Mouse (Mus musculus) kidney, adult 9 months (tissue): ENCODE measurements around the gene Lrig1.
A peak's percentile ranks its signal among the peaks of the same experiment; 100 is the strongest.

Source experiments
- DNase-seq: peaks from one replicate; pipeline ENCODE4 v3.0.0; 2022

The Lrig1 gene

DNA sequence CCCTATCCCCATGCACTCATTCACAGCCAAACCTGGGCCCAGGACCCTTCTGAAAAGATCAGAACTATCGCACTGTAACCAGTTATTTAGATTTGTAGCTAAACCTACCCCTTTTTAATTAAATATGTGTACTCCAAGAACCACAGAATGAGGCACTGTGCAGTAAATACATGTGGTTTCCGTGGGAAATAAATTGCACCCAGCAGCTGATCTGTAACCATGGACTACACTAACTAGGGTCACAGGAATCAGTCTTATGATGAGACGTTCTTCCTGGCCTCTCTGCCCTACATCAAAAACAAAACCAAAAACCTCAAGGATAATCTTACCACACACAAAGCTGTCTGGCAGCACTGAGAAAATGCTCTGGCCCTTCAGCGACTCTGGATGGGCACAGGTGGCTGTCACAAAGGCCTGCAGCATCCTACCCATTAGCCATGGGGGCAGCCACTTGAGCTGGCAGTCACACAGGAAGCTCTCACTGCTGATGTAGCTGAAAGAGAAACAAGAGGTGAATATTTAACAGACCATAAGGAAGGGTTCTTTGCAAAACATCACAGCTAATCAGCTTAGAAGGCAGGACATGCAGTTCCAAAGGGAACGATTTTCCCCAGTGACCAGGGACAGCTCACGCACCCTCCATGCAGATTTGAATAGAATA, 86.6 kb downstream of the Lrig1 start:
- peak; percentile 76 for DNase-seq

DNA sequence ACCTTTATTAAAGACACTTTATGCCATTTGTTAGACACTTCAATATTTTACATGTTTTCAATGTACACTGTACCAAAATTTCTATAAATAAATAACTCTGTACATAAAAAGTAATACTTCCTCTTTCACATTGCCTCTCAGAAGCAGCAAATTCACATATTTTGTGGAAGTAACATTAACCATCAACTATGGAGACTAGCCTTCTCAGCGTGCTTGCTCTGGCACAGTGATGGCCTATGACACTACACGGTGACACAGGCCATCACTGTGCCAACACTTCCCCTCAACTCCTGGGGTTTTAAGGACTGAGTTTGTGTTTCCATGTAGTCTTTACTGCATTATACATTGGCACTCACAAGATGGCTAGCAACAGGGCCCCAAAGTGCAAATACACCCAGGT, 95.4 kb downstream of the Lrig1 start:
- DNase-seq = no peak

DNA sequence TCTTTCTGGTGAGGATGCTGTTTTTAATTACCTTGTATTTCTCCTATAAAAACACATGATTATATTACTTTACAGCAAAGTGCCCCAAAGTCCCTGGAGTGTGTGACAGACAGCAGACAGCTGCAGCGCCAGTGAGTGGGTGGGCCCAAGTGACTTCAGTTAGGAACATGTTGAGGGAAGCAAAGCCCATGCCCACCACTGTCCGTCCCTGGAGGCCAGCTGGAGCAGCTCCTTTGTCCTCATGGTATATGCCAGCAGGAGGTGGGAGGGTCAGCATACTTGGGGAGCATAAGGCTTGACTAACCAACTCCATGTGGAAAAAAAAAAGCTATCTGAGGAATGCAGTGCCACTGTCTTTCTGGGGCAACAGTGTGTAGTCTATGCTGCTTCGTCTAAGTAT, 95.9 kb downstream of the Lrig1 start:
- DNase-seq = no peak

- no peak for DNase-seq
Observed at GRCm38 (mm10) chr6:94601811-94602210, 98.1 kb downstream of the Lrig1 start.

- DNase-seq = peak; percentile 84
Observed at GRCm38 (mm10) chr6:94601101-94601500, 98.9 kb downstream of the Lrig1 start.

GRCm38 (mm10) chr6:94599016-94599415, 100.9 kb downstream of the Lrig1 start:
- DNase-seq = no peak

- DNase-seq = no peak
Observed at GRCm38 (mm10) chr6:94598421-94598820, 101.5 kb downstream of the Lrig1 start.

DNA sequence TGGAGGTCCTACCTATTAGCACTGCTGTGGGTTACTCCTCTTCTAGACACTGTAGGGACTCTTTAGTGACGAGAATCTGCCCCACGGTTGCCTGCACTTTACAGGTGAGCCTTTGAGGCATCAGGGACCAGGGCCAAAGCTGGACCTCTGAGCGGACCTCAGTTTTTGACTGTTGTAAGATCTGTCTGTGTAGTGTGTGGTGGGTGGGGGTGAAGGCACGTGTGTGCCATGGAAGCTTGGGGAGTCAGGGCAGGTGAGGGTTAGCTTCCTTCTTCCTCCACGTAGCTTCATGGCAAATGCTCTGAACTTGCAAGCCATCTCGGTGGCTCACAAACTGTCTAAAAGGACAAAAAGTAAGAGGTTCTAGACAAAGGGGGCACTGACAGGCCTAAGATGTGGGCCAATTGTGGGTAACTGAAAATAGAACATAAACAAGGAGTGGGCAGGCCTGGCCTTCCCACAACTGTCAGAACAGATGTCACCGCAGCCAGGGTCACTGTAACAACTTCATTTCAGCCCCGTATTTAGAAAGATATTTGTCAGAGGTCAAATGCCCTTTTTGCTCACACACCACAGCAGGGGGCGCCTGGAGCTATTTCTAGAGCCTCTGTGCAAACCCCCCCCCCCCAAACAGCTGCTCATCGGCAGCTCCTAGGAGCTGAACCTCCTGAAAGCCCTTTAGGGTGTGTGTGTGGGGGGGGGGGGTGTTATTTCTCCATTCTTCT, 103.0 kb downstream of the Lrig1 start:
- no peak for DNase-seq

DNA sequence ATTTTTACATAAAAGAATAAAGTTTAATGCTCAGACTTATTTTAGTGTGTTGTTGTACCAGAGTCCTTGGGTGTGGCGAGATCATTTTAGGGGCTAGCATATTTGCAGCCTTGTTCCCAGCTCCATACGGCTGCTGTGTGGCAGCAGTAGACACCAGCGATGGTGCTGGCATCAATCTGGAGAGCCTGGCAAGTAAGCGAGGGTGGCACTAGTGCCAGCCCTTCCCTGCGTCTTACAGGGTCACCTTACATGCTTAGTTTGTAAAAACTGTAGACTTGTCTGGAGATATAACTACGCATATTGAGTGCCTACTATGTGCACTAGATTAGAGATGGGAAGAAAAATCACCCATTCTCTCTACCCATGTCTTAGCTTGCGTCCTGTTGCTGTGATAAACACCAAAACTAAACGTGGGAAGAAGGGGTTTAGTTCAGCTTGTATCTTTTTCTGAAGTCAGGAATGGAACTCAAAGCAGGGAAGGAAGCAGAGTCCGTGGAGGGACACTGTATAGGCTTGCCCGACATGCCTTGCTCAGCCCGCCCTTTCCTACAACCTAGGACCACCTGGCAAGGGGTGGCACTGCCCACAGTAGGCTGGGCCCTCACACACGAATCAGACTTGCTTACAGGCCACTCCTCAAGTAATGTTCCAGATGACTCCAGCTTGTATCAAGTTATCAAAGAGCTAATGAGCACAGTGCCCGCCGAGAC, 103.8 kb downstream of the Lrig1 start:
- no peak for DNase-seq

GRCm38 (mm10) chr6:94595206-94595605, 104.8 kb downstream of the Lrig1 start:
- no peak for DNase-seq

GRCm38 (mm10) chr6:94594711-94595110, 105.2 kb downstream of the Lrig1 start:
- no peak for DNase-seq

DNA sequence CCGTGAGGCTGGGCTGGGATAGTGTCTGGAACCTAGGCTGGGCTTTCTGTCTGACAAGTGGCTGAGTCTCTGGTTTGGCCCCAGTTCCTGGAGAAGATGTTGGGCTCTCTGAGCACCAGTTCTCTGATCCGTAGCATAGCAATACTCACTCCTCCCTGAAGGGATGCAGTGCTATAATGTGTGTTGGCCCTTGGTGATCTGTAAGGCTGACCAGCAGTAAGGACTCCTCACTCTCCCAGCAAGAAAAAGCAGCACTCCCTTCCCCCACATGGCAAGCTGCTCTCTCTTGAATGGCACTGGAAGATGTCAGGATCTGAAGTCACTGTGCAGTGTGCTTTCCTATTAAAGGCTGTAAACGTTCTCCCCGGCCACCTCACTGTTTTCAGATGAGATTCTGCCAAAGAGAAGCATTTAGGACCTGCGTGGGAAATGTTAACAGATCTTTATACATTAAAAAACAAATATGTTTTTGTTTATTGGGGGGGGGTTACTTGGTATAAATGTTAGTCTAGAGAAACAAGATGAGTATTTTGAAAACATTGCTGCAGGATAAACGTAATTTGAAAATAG, 105.8 kb downstream of the Lrig1 start:
- no peak for DNase-seq

DNA sequence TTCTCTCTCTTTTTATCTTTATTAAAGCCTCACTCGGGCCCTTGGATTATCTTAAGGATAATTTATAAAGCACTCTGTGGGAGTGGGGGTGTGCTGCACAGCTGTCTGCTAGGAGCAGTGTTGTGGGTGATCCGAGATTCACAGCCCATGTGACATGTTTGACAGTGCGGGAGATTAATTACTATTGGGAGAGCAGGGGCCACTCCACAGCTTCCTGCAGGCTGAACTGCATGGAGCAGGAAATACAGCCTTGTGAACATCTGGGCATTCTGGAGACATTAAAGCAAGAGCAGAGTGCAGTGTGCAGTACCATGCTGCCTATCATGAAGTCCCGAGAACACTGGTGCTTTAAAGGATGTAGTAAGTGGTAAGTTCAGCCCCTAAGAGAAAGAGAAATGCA, 107.2 kb downstream of the Lrig1 start:
- DNase-seq = no peak

GRCm38 (mm10) chr6:94592243-94592642, 107.7 kb downstream of the Lrig1 start:
- DNase-seq = no peak

DNA sequence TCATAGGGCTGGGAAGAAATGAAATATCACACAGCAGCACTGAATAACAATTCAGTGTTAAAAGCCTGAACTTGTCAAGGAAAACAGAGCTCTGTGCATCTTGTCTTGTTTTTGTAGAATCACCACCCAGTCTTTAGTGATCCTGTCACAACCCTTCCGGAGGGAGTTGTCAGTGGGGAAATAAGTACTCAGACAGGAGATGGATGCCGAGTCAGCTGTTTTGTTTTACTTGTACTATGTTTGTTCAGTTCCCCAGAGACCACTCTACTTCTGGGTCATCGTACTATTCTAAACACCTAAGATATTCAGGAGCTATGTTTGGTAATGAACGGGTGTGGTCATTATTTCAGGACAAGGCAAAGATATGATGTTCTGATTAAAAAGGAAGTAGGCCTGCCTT, 111.6 kb downstream of the Lrig1 start:
- no peak for DNase-seq

DNA sequence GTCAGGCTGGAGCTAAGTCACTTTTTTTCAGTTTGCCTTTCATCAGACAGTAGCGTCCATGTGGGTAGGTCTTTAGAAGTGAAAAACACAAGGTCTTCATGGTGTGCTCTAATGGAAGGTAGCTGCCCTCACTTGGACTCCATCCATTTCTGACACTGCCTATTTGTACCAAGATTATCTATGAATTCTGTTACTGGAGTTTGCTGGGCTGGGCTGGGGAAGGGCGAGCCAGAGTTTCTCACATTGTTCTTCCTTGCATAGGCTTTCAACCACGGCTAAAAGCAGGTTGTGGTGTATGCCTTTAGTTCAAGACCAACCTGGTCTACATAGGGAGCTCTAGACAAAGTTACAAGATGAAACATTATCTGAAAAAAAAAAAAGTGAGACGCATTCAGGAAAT, 115.0 kb downstream of the Lrig1 start:
- no peak for DNase-seq

DNA sequence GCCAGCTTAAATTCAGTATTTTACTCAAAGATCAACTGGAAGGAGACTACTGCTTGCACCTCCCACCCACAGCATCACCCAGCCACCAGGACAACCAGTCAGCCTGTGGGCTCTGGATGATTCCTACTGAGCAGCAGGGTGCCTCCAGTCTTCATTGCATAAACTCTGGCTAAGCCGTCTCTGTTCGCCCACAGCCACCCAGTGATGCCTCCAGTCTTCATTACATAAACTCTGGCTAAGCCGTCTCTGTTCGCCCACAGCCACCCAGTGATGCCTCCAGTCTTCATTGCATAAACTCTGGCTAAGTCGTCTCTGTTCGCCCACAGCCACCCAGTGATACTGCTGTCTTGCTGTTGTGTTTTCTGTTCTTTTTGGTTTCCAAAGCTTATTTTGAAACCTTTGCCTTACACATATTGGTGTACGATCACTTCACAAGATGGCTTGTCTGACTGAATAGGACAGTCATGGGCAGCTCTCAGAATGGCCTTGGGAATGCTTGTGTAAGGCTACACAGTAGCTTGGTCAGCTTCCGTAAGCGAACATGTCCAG, 115.7 kb downstream of the Lrig1 start:
- no peak for DNase-seq

- no peak for DNase-seq
Observed at GRCm38 (mm10) chr6:94582055-94582454, 117.9 kb downstream of the Lrig1 start.

DNA sequence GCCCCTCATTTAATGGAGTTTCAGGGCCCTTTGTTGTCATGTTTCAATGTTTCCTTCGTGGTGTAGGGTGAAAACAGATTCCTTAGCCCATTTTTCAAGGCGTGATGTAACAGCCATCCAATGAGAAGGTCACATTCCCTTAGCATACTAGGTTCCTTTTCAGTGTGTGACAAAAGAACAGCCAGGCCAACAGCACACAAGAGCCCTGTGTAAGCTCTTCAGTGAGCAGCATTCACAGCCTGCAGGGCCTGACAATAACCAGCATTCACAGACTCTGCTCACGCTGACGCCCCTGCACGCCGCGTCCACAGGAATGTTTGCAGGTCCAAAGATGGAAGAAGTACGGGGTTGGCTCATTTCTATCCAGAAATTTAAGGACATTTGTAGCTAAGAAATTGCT, 122.0 kb downstream of the Lrig1 start:
- no peak for DNase-seq

- DNase-seq = no peak
Observed at GRCm38 (mm10) chr6:94575526-94576166, 124.3 kb downstream of the Lrig1 start.

GRCm38 (mm10) chr6:94568040-94568439, 131.9 kb downstream of the Lrig1 start:
- DNase-seq = no peak

GRCm38 (mm10) chr6:94565766-94566165, 134.2 kb downstream of the Lrig1 start:
- no peak for DNase-seq
